Mouse (Mus musculus): ENCODE data around the gene Tsr2.

Gene Tsr2

GRCm38 (mm10) chrX:151046321-151046720 lies 50.0 kb downstream of the Tsr2 start:
- DNase-seq, result no peak

- no peak for DNase-seq
These were observed 50.5 kb downstream of the Tsr2 start, which contains the start of gene Fgd1 for GRCm38 (mm10) chrX:151045850-151046249. Fgd1 (plus strand) TSS chrX:151046150.

GRCm38 (mm10) chrX:151041223-151041622 lies 55.1 kb downstream of the Tsr2 start:
- DNase-seq, result no peak

Measured in thymus, postnatal 4 days (tissue).